Mouse (Mus musculus) adrenal gland, adult (tissue): ENCODE data around the gene Msi2.

Experiments
- DNase-seq, 2 experiments: peaks; one replicate each; pipeline ENCODE4 v3.0.0; 2022 to 2023; ENCODE audit warnings: low spot score in 1 of 2; ENCODE audit not compliant: inconsistent age in 2 of 2

Msi2 gene

DNA sequence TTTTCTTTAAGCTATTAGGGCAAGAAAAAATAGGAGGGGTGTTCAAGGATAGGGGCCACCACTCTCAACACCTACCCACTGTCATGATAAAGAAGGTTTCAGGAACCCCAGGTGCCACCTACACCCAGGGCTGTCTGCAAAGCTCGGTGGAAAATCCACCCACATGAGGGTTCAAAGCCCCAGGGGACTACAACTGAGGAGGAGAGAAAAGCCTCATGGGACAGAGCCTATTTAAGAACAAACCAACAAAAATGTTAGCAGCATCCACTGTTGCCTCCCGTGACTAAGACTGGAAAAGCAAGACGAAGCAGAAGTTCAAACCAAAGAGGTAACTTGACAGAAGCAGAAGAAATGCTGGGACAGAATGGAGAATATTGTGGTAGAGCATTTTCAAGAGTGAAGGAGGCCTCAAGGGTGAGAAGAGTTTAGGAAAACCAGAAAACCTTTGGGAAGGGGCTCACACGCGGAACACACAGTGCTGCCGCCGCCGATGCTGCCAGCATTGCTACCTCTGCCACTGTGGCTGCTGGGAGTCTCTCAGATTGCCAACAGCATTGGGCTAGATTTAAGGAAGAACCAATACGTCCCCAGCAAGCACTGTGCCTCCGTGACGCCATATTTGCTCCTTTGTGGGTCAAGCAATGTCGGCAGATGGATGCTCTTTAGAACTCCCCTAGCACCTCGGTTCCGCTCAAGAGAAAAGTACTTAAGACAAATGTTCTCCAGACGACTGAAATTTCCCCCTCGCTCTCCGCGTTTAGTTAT, 224.3 kb downstream of the Msi2 start:
- DNase-seq = no peak

DNA sequence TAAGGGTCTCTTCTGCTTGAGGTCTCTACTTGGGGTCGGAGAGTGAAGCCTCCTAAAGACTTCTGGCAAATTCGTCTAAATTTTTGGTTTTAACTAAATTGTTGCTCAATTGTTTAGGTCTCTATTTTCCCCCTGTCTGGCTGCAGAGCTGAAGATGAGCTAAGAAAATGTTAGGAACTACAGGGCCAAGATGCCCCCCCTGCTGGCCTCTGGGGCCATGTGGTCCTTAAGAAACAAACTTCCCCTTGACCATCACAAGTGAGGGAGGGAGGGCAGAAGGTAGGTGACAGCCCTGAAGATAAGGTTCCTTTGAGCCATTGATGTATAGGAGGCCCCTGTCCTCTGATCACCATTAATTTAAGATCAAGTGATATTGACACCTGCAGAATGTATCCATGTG, 225.7 kb downstream of the Msi2 start:
- DNase-seq = no peak

DNA sequence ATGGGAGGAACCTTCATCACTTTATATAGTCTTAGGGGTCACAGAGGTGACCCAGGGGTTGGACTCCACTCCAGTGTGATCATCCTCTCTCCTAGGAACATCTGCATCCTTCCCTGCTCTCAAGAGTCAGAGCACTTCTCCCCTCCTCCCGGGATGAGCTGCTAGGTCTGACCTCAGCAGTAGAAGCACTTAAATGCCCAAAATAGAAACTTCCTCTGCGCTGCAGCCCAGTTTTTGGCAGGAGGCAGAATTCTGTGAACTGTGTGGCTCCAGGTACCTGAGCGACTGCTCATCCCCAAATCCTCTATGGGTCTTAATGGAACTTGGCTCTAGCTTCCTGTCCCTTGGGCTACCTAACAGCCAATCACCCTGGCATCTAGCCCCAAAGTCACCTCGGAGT, 228.3 kb downstream of the Msi2 start:
- no peak for DNase-seq

DNA sequence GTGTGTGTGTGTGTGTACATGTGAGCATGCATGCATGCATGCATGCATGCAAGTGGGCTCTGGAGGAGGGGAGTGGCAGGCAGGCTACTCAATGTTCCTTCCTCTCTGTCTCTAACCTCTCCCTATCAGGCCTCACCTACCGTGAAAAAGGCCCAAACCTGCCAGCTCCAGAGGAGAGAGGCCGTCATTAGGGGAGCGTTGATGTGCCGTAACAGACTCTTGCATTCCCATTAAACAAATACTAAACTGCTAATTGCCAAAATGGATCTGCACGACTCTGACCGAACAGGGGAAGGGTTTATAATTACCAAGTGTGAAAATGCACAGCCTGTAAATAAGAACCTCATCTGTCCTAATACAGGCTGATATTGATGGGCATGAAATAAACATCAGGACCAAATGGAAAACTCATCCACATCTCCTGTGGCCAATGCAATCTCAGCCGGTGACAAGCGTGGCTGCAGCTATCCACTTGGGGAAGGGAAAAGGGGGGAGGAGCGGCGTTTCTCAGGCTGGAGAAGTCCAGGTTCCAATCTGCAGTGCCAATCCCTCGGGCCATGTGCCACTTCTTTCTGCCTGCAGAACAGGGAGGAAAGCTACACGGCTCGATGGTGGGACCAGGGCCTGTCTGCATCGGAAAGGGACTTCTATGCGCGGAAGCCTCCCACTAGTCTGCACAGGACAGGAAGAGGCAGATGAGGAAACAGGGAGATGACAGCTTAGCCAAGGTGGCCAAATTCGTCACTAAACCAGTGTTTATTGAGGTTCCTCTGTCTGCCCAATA, 229.2 kb downstream of the Msi2 start:
- no peak for DNase-seq

DNA sequence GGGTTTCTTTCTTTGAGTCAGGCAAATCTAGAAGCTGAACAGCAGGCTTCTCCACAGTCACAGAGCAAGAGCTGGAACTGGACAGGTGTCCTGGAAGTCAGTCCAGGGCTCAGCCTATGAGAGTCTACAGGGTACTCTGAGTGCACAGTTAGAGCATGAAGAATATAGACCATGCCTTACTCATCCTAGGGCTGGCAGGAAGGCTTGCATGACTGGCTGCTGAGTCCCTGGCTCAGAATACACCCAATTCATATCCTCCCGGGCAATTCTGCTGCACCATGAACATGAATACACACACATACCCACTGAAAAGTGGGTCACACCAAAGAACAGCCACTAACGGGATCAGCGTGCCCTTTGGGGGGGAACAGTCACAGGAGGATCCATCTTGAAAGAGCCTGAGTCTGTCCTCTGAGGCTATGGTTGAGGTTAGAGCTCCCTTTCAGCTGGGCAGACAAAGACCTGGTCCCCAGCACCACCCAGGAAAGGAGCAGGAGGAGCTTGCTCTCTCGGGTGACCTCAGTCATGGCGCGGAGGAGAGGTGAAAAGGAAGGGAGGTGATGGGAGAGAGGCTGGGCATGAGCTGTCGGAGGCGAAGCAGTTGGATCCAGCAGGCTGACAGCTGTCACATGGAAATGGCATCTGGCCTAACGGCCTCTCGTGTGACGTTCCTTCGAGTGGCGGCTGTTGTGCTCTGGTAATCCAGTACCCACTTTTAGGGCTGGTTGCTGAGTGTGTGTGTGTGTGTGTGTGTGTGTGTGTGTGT, 230.0 kb downstream of the Msi2 start:
- DNase-seq = no peak

DNA sequence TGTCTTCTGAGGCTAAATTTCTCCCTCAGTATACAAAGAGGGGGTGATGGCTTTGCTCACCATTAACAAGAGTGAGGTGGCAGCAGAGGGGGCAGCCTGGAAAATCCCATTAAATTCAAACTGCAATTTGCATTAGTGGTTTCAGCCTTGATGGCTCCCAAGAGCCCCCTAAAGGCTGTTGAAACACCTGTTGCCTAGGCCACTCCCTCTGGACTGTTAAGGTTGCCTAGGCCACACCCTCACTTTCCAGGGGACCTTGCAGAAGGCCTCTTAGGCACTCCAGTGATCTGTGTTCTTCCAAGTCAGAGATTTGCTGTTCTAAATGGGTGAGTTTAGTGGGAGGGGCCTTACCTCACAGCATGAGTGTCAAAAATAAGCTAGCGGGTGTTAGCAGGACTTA, 232.3 kb downstream of the Msi2 start:
- no peak for DNase-seq

DNA sequence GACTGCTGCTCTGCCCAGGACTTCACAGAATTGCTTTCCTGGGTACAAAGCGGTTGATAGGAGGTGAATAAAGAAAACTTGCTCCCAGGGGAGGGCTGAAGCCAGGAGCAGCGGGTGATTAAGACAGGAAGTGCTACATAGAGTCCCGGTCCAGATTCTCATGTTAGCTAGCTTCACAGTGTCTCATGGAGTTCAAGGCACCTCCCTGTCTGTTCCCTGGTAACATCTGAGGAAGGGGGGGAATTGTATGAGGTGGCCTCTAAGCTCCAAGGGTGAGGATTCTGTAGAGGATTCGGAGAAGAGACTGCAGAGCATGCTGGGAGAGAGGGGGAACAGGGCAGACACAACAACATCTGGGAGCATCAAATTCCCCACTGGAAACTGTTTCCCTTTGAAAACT, 233.2 kb downstream of the Msi2 start:
- no peak for DNase-seq

DNA sequence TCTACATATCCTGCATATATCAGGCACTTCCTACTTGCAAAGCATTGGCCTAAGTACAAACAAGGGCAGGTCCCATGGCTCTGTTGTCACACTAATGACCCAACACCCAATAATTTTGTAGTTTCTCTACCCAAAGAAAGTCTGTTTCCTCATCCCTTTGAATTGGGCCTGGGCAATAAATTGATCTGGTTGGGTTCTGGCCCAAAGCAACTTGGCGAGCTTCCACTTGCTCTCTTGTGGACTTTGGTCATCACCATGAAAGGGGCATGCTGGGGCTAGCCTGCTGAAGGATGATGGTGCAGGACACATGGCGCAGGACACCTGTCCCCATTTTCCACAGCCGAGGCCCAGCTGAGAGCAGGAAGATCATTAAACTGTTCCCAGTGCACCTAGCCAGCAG, 234.3 kb downstream of the Msi2 start:
- no peak for DNase-seq

DNA sequence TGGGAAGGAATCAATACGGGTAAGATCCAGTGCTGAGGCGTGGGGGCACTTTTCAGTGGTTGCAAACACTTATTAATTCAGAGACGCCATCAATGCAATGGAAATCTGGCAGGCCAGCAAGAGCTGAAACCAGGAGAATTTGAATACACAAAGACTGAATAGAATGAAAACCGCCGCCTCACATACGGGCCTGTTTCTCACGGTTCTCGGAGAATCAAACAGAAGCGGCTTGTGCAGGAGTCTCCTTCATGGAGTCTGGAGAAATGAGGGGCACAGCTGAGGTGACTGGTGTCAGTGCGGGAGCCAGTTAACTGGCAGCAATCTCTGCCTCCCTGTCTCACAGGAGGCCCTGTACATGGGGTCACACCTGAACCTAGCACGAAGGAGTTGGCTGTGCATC, 235.7 kb downstream of the Msi2 start:
- DNase-seq = no peak

DNA sequence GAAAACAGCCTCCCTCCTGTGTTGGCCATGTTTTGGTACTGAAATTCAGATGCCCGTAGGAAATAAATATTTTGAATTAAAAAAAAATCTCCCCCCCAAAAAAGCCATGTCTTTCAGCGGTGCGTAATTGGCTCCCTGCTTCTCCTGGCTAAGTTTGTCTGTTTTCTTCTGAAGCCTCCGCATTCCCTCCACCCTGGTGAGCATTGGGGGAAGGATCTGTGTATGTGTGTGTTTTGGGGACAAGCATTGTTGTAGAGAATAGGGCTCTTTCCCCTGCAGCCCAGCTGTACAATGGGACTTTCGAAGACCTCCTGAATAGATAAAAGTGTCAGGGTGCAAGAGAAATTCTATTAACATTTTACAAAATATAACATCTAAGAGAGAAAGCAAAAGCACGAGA, 236.1 kb downstream of the Msi2 start:
- DNase-seq = no peak

DNA sequence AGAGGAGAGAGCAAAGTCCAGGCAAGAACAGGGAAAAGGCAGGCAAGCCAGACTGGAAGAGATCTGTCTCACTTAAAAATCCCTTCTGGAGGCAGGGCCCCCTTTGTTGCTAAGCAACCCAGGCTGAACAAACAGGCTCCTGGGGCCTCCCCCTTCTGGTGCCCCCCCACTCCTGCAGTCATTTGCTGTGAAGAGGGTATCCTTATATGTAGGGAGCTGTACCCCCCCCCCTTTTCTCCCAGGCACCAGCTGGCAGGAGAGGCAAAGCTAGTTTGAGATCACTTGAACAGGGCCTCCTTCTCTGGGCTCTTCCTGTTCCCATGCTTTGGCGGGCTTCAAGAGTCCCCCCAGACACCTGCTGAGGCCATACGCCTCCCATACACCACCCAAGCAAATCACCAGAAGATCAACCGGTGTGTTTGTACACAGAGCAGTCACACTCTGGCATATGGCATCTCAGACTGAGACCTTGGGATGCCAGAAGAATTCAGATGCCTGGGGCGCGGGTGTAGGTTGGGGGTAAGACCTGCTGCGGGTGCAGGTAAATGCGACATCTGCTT, 236.6 kb downstream of the Msi2 start:
- no peak for DNase-seq

DNA sequence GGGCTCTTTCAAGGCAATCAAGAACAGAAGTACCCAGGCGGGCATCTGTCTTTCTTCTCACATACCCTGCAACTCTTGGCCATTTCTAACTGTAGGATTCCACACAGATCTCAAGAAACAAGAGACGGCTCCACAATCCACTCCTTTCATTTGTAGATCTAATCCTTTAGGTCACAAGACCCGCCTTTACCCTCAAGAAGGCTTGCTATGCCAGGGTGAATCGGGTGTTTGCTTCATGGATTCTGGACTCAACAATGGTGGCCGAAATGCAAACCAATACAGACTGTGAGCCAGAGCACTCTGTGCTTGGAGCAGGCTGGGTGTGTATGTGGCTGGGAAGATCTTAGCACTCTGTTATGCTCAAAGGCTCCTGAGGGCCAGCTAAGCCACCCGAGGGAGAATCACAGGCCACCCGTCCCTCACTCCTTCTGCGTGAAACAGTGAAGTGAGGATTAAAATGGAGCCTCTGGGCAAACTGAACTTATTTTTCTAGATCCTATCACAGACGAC, 237.2 kb downstream of the Msi2 start:
- DNase-seq = no peak

DNA sequence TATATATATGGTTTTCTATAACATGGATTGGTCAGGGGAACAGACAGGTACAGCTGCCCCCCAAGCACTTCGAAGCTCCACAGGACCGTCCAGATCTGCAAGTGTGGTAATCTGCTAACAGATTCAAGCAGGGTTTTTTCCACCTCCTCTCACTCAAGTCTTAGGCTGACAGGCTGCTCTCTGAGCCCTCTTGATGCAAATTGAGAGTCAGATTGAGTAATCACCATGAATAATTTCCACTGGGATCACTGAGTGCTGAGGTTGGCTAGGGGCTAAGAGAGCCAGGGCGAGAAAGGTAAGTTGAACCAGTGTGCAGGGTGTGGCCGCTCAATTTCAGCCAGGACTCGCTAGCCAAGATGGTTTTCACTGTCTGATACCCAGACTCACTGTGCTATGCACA, 238.8 kb downstream of the Msi2 start:
- no peak for DNase-seq

DNA sequence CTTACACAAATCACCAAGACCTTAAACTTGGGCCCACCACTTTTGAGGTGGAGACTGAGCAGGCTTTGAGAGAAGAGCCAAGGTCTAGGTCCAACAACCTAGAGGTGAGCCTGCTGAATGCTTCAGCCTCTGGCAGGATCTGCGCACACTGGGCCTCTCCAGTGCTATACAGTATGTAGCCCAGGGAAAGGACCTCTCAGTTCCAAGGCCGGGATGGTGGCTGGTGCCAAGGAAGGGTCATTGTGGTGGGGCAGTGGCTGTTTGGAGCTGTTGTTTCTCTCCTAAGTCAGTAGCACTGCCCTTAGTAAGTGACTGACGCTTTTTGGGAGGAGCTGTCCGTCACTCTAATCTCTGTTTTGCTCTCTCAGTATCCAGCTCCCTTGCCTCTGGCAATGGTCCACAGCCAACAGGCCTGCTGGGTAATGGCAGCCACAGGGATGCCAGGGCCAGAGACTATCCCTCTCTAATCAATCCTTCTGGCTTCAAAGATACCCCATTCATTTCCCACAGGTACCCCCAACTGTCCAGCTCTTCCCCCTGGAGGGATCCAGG, 243.3 kb downstream of the Msi2 start:
- peak; percentile 33 to 75 for DNase-seq

DNA sequence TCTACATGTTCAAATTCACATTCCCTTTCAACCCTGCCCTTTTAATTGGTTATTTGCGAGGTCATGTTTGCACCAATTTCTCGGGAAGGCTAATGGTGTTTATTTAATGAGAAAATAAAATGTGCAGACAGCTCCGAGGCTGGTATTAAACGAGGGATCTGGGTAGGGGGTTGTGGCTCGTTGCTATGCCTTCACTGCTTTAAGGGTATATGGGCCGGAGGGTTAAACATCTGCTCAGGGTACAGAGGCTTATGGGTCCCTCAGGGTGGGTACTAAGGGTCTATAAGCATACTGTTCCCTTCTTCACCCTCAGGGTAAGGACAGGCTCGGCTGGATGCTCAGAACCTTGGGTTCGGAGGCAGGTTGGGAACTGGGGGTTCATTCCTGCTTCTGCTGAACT, 245.6 kb downstream of the Msi2 start:
- DNase-seq = no peak

DNA sequence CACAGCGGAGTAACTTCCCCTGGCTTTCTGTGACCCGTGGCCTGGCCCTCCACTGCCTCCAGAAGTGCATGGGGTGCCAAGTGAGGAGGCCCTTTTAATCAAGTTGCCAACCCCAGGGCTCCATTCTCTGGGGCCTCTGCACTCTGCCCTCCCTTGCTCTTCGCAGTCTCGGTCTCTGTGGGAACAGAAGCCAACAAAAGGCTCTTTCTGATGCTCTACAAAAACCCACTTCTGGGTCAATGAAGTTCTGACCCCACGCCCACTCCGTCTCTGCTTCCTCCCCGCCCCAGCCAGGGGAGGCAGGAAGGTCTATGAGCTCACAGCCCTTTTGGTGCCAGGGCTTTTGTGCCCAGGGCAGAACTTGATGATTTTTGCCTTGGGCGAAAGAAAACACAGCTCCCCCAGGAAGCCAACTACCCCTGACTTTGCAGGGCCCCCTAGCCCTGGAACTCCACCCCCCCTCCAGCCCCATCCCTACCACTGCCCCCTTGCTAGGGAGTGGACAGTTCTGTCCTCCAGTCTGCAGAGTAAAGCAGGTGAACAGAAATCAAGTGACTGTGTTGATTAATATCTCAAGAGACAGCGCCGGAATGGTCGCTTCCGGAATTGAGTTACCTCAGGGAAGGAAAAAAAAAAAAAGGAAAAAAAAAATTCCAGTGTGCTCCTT, 246.2 kb downstream of the Msi2 start:
- DNase-seq = no peak

DNA sequence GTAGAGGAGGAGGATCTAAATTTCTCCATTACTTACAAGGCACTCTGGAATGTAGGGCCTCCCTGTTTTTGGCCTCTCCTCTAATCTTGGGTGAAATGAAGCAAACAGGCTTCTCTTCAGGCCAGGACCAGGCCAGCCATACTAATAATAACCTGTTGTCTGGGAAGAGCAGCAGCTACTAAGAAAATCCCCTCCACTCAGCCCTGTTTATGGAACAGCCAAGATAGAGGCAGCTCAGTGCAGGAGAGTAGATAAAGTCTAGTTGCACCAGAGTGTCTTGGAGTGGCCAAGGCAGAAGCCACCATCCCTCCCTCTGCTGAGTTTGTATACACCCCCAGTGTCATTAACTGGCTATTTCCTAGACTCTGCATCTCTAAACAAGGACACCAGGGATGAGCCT, 247.7 kb downstream of the Msi2 start:
- DNase-seq = no peak

DNA sequence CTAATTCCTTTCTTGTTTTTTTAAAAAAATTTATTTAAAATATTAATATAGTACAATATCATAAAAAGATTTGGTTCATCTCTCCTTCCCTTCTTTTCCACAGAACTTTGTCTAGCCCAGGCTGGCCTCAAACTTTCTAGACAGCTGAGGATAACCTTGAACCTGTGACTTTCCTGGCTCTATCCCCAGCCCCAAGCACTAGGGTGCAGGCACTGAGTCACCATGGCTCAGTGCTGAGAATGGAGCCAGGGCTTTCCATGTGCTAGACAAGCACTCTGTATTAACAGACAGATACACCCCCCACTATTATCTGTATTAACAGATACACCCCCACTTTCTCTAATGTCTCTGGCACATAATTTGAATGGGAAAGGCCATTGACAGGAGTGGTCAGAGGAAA, 249.3 kb downstream of the Msi2 start:
- DNase-seq = peak; percentile 60 to 82

DNA sequence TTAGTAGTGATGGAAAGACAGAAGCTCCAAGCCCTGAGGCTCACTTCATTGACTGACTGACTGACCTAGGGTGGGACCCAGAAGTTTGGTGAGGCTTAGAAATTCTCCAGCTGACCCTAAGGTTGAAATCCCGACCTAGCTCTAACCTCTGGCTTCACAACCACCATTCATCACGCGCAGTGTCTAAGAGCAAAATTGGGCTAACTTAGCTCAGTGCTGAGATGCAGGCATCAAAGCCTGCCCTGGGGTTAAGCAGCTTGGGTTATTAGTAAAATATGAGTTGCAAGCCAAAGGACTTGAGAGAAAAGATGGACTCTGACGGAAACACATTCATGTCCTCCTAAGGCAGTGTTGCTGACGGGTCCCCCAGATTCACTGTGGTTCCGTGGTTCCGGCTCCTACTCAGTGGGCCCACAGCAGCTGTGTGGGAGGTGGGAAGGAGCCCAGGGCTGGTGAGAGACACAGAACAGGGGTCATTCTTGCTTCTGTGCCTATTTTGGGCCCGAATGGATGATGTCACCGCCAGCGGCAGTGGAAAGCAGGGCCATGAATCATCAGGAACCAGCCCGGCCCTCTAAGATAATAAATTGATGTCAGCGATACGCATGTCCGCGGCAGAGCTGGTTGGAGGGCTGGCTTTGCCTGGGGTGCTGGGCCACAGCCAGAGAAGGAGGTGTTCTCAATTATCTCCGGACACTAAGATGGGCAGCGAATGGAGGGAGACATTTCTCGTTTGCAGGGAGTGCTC, 250.6 kb downstream of the Msi2 start:
- DNase-seq = peak; percentile 94 to 95

DNA sequence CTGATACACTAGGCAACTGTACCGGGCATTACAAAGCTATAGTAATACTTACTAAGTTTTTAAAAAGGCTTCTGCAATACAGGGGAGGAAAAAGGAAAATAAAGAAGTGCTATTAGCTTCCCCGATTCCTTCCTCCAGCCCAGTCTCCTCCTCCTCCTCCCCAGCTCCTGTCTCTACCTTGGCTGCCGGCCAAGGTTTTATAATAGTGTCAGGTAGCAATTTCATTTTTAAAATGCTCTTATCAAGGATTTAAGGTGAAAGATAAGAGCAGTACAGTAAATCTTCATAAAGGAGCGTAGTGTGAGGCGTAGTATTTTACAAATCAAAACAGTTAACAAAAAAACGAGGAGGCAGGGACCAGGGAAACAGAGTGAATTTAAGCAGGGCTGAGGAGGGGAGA, 254.4 kb downstream of the Msi2 start:
- DNase-seq = no peak
